Comparison of ENCODE assay signal across 8 mouse cellular contexts in genomic region chr13:110018941-110019743, GRCm38 (mm10).
DNase-seq lines count a peak whose midpoint lies in the region; ATAC-seq and TF ChIP-seq lines count a peak whose summit lies in the region.

No protein-coding gene starts in this region.

- peak overlapping the region; percentile 64 for H3K4me2 ChIP-seq in embryonic facial prominence, embryonic 14.5 days (ENCODE audit: low read depth, low read length)
- peak overlapping the region; percentile 68 for H3K4me2 ChIP-seq in hindbrain, postnatal 0 days (ENCODE audit: low read depth, low read length)
- peak overlapping the region; percentile 56 for H3K4me2 ChIP-seq in liver, embryonic 16.5 days (ENCODE audit: low read depth, low read length)
- peak overlapping the region; percentile 79 for H3K4me2 ChIP-seq in neural tube, embryonic 15.5 days

- peak overlapping the region; percentile 34 for H3K4me3 ChIP-seq in embryonic facial prominence, embryonic 14.5 days (ENCODE audit: low read depth, low read length)
- H3K4me3 ChIP-seq in hindbrain, postnatal 0 days (ENCODE audit: low read length), result peak overlapping the region; percentile 33
- H3K4me3 ChIP-seq in liver, embryonic 16.5 days (ENCODE audit: low read depth, low read length), result peak overlapping the region; percentile 41; the same call in 1 of the 2 replicates
- H3K4me3 ChIP-seq in neural tube, embryonic 15.5 days (replicated peaks), result peak overlapping the region; percentile 38

- H3K27ac ChIP-seq in embryonic facial prominence, embryonic 14.5 days (replicated peaks; ENCODE audit: low read depth, low read length), result no peak overlapping the region
- H3K27ac ChIP-seq in hindbrain, postnatal 0 days, result peak overlapping the region; percentile 57
- no peak overlapping the region for H3K27ac ChIP-seq in liver, embryonic 16.5 days (ENCODE audit: low read length)
- peak overlapping the region; percentile 81 for H3K27ac ChIP-seq in neural tube, embryonic 15.5 days (replicated peaks)

- no peaks in the 10 kb centered on the region for H3K9me3 ChIP-seq in embryonic facial prominence, embryonic 14.5 days (ENCODE audit: control insufficient read depth, low read length)
- H3K9me3 ChIP-seq in hindbrain, postnatal 0 days (ENCODE audit: low read length), result no peaks in the 10 kb centered on the region
- no peaks in the 10 kb centered on the region for H3K9me3 ChIP-seq in liver, embryonic 16.5 days (replicated peaks; ENCODE audit: control insufficient read depth, low read length)
- H3K9me3 ChIP-seq in neural tube, embryonic 15.5 days (replicated peaks), result no peaks in the 10 kb centered on the region

- peak overlapping the region; percentile 17 for H3K9ac ChIP-seq in embryonic facial prominence, embryonic 14.5 days (ENCODE audit: low read depth, low read length)
- H3K9ac ChIP-seq in hindbrain, postnatal 0 days (replicated peaks; ENCODE audit: low read length), result peak overlapping the region; percentile 51
- H3K9ac ChIP-seq in liver, embryonic 16.5 days (ENCODE audit: low read depth, low read length), result no peak overlapping the region
- H3K9ac ChIP-seq in neural tube, embryonic 15.5 days (replicated peaks), result peak overlapping the region; percentile 53

- H3K36me3 ChIP-seq in embryonic facial prominence, embryonic 14.5 days (ENCODE audit: control insufficient read depth, insufficient read depth, low read length), result no peaks in the 10 kb centered on the region
- H3K36me3 ChIP-seq in hindbrain, postnatal 0 days (ENCODE audit: insufficient read depth, low read length), result no peaks in the 10 kb centered on the region
- no peaks in the 10 kb centered on the region for H3K36me3 ChIP-seq in liver, embryonic 16.5 days (ENCODE audit: control insufficient read depth, insufficient read depth)
- no peaks in the 10 kb centered on the region for H3K36me3 ChIP-seq in neural tube, embryonic 15.5 days

- peak; percentile 23 for DNase-seq in cerebellum, adult 8-10 months
- no peak for DNase-seq in cerebellum, adult 11-12 months
- DNase-seq in T-cell, adult 2 months (ENCODE audit: low spot score), result peak; percentile 12
- no peak for DNase-seq in embryonic facial prominence, embryonic 14.5 days (ENCODE audit: low spot score)
- DNase-seq in hindbrain, postnatal 0 days (ENCODE audit: low spot score), result peak; percentile 48
- DNase-seq in c-Kit-positive CD71-positive TER-119-positive erythroid progenitor cells, embryonic 14.5 days (ENCODE audit: low spot score), result no peak

- ATAC-seq in embryonic facial prominence, embryonic 14.5 days (ENCODE audit: low read depth), result peak; percentile 51; the same call in 1 of the 2 replicates
- peak; percentile 55 for ATAC-seq in hindbrain, postnatal 0 days
- no peak for ATAC-seq in liver, embryonic 16.5 days (ENCODE audit: low read depth)
- ATAC-seq in neural tube, embryonic 15.5 days (ENCODE audit: low FRiP score), result peak; percentile 67

- no peak for TF ChIP-seq CTCF in hindbrain, postnatal 0 days (IDR thresholded peaks at IDR 0.05; ENCODE audit: low read depth)

- H3K4me1 ChIP-seq in embryonic facial prominence, embryonic 14.5 days (ENCODE audit: control insufficient read depth, insufficient read depth, low read length), result peaks cover 12% of the 10 kb centered on the region
- peaks cover 6% of the 10 kb centered on the region; the same call in 1 of the 2 replicates for H3K4me1 ChIP-seq in hindbrain, postnatal 0 days (ENCODE audit: insufficient read depth, low read length)
- no peaks in the 10 kb centered on the region for H3K4me1 ChIP-seq in liver, embryonic 16.5 days (ENCODE audit: control insufficient read depth, low read depth, low read length)
- H3K4me1 ChIP-seq in neural tube, embryonic 15.5 days, result peaks cover 17% of the 10 kb centered on the region

- no peaks in the 10 kb centered on the region; the same call in 1 of the 2 replicates for H3K27me3 ChIP-seq in embryonic facial prominence, embryonic 14.5 days (replicated peaks; ENCODE audit: control insufficient read depth, insufficient read depth, low read length)
- no peaks in the 10 kb centered on the region for H3K27me3 ChIP-seq in hindbrain, postnatal 0 days (ENCODE audit: insufficient read depth, low read length)
- H3K27me3 ChIP-seq in liver, embryonic 16.5 days (ENCODE audit: control insufficient read depth, insufficient read depth, low read depth, low read length), result no peaks in the 10 kb centered on the region; the same call in 1 of the 2 replicates
- no peaks in the 10 kb centered on the region for H3K27me3 ChIP-seq in neural tube, embryonic 15.5 days (replicated peaks)

- WGBS in embryonic facial prominence, embryonic 14.5 days, result 2% methylated on average over 20 of the region's 20 CpGs
- WGBS in hindbrain, postnatal 0 days, result 2% methylated on average over 20 of the region's 20 CpGs
- 1% methylated on average over 20 of the region's 20 CpGs for WGBS in liver, embryonic 16.5 days (ENCODE audit: insufficient replicate concordance)
- 1% methylated on average over 20 of the region's 20 CpGs for WGBS in neural tube, embryonic 15.5 days

Comparison
In these comparisons a context has a peak if more than half of its experiments do, and no peak if none do; other contexts are left out.
1. DNase-seq: peak in cerebellum, adult 8-10 months (single experiment), T-cell, adult 2 months (single experiment) and hindbrain, postnatal 0 days (single experiment); none in cerebellum, adult 11-12 months (single experiment), embryonic facial prominence, embryonic 14.5 days (single experiment) and c-Kit-positive CD71-positive TER-119-positive erythroid progenitor cells, embryonic 14.5 days (single experiment).
2. H3K27ac ChIP-seq: peak in hindbrain, postnatal 0 days (single experiment) and neural tube, embryonic 15.5 days (single experiment); none in embryonic facial prominence, embryonic 14.5 days (single experiment) and liver, embryonic 16.5 days (single experiment).
3. Peak in every context shown above with its lines, with median percentiles within 50 percentile points of each other: H3K4me2 ChIP-seq and H3K4me3 ChIP-seq.